Mouse (Mus musculus): ENCODE data around the gene Bmpr1b. TPM values are rescaled to one million over a fixed set of nuclear protein-coding genes. Genes with fewer than 3 reads are reported as not detected.

Gene Bmpr1b
- total RNA-seq, 1 experiment = 0.85 TPM

- H3K9me3 ChIP-seq (ENCODE audit: control insufficient read depth, insufficient read depth, low read depth, low read length) = no peaks in the 10 kb centered on the region
- no peaks in the 10 kb centered on the region for H3K36me3 ChIP-seq (ENCODE audit: control insufficient read depth, insufficient read depth, low read length, poor library complexity, severe bottlenecking)
- H3K4me3 ChIP-seq (ENCODE audit: insufficient read depth in 1 of 2, low read depth in 1 of 2, low read length in 2 of 2, poor library complexity in 1 of 2, severe bottlenecking in 1 of 2) = no peak overlapping the region
- TF ChIP-seq ZC3H11A (IDR thresholded peaks at IDR 0.05; ENCODE audit: borderline replicate concordance, low read depth, low read length) (no peak), MAFK (IDR thresholded peaks at IDR 0.05; ENCODE audit: insufficient read depth, low read depth, low read length) (no peak), CHD2 (IDR thresholded peaks at IDR 0.05; ENCODE audit: low read depth, low read length) (no peak), ZNF384 (IDR thresholded peaks at IDR 0.05; ENCODE audit: low read depth, low read length) (no peak)
- no peak overlapping the region for H3K9ac ChIP-seq (ENCODE audit: insufficient read depth, low read depth, low read length, poor library complexity, severe bottlenecking)
- no peaks in the 10 kb centered on the region for H3K4me1 ChIP-seq (ENCODE audit: control insufficient read depth in 2 of 2, insufficient read depth in 2 of 2, low read length in 2 of 2, poor library complexity in 1 of 2)
- no peak overlapping the region for H3K27ac ChIP-seq (ENCODE audit: insufficient read depth, low read depth, low read length, poor library complexity, severe bottlenecking)
- DNase-seq (ENCODE audit: low read depth, low spot score) = no peak
- in situ Hi-C loops (cut with MboI; ENCODE audit: low sequenced_read_pairs in 2 of 2, unreplicated experiment in 2 of 2) = no loop called here
Measured at GRCm38 (mm10) chr3:141914588-141914987, 254.6 kb downstream of the Bmpr1b start.

GRCm38 (mm10) chr3:141909136-141909535, 260.1 kb downstream of the Bmpr1b start:
- in situ Hi-C loops (cut with MboI; ENCODE audit: low sequenced_read_pairs in 2 of 2, unreplicated experiment in 2 of 2) = no loop called here
- Histone ChIP-seq H3K4me3 (ENCODE audit: insufficient read depth in 1 of 2, low read depth in 1 of 2, low read length in 2 of 2, poor library complexity in 1 of 2, severe bottlenecking in 1 of 2) (no peak overlapping the region), H3K27ac (ENCODE audit: insufficient read depth, low read depth, low read length, poor library complexity, severe bottlenecking) (no peak overlapping the region), H3K9me3 (ENCODE audit: control insufficient read depth, insufficient read depth, low read depth, low read length) (no peaks in the 10 kb centered on the region), H3K36me3 (ENCODE audit: control insufficient read depth, insufficient read depth, low read length, poor library complexity, severe bottlenecking) (no peaks in the 10 kb centered on the region), H3K4me1 (ENCODE audit: control insufficient read depth in 2 of 2, insufficient read depth in 2 of 2, low read length in 2 of 2, poor library complexity in 1 of 2) (no peaks in the 10 kb centered on the region), H3K9ac (ENCODE audit: insufficient read depth, low read depth, low read length, poor library complexity, severe bottlenecking) (no peak overlapping the region)
- no peak for TF ChIP-seq MAFK (IDR thresholded peaks at IDR 0.05; ENCODE audit: insufficient read depth, low read depth, low read length)
- TF ChIP-seq ZC3H11A (IDR thresholded peaks at IDR 0.05; ENCODE audit: borderline replicate concordance, low read depth, low read length) = no peak
- TF ChIP-seq CHD2 (IDR thresholded peaks at IDR 0.05; ENCODE audit: low read depth, low read length) = no peak
- no peak for TF ChIP-seq ZNF384 (IDR thresholded peaks at IDR 0.05; ENCODE audit: low read depth, low read length)
- TF ChIP-seq HCFC1 (IDR thresholded peaks at IDR 0.05; ENCODE audit: borderline replicate concordance, insufficient read depth, low read length) = no peak
- no peak for DNase-seq (ENCODE audit: low read depth, low spot score)

- H3K9me3 ChIP-seq (ENCODE audit: control insufficient read depth, insufficient read depth, low read depth, low read length) = no peaks in the 10 kb centered on the region
- no peak for DNase-seq (ENCODE audit: low read depth, low spot score)
- in situ Hi-C loops (cut with MboI; ENCODE audit: low sequenced_read_pairs in 2 of 2, unreplicated experiment in 2 of 2) = no loop called here
- no peaks in the 10 kb centered on the region for H3K36me3 ChIP-seq (ENCODE audit: control insufficient read depth, insufficient read depth, low read length, poor library complexity, severe bottlenecking)
- H3K9ac ChIP-seq (ENCODE audit: insufficient read depth, low read depth, low read length, poor library complexity, severe bottlenecking) = no peak overlapping the region
- no peak overlapping the region for H3K27ac ChIP-seq (ENCODE audit: insufficient read depth, low read depth, low read length, poor library complexity, severe bottlenecking)
- TF ChIP-seq MAFK (IDR thresholded peaks at IDR 0.05; ENCODE audit: insufficient read depth, low read depth, low read length) (no peak), ZNF384 (IDR thresholded peaks at IDR 0.05; ENCODE audit: low read depth, low read length) (no peak), ZC3H11A (IDR thresholded peaks at IDR 0.05; ENCODE audit: borderline replicate concordance, low read depth, low read length) (no peak), CHD2 (IDR thresholded peaks at IDR 0.05; ENCODE audit: low read depth, low read length) (no peak), HCFC1 (IDR thresholded peaks at IDR 0.05; ENCODE audit: borderline replicate concordance, insufficient read depth, low read length) (no peak)
- H3K4me1 ChIP-seq (ENCODE audit: control insufficient read depth in 2 of 2, insufficient read depth in 2 of 2, low read length in 2 of 2, poor library complexity in 1 of 2) = no peaks in the 10 kb centered on the region
- no peak overlapping the region for H3K4me3 ChIP-seq (ENCODE audit: insufficient read depth in 1 of 2, low read depth in 1 of 2, low read length in 2 of 2, poor library complexity in 1 of 2, severe bottlenecking in 1 of 2)
Measured at GRCm38 (mm10) chr3:141905903-141906623, 263.2 kb downstream of the Bmpr1b start.

- no peaks in the 10 kb centered on the region for H3K4me1 ChIP-seq (ENCODE audit: control insufficient read depth in 2 of 2, insufficient read depth in 2 of 2, low read length in 2 of 2, poor library complexity in 1 of 2)
- H3K4me3 ChIP-seq (ENCODE audit: insufficient read depth in 1 of 2, low read depth in 1 of 2, low read length in 2 of 2, poor library complexity in 1 of 2, severe bottlenecking in 1 of 2) = no peak overlapping the region
- DNase-seq (ENCODE audit: low read depth, low spot score) = peak; percentile 21
- H3K27ac ChIP-seq (ENCODE audit: insufficient read depth, low read depth, low read length, poor library complexity, severe bottlenecking) = no peak overlapping the region
- no peaks in the 10 kb centered on the region for H3K9me3 ChIP-seq (ENCODE audit: control insufficient read depth, insufficient read depth, low read depth, low read length)
- no peaks in the 10 kb centered on the region for H3K36me3 ChIP-seq (ENCODE audit: control insufficient read depth, insufficient read depth, low read length, poor library complexity, severe bottlenecking)
- TF ChIP-seq ZNF384 (IDR thresholded peaks at IDR 0.05; ENCODE audit: low read depth, low read length) (no peak), CHD2 (IDR thresholded peaks at IDR 0.05; ENCODE audit: low read depth, low read length) (no peak), ZC3H11A (IDR thresholded peaks at IDR 0.05; ENCODE audit: borderline replicate concordance, low read depth, low read length) (no peak), MAFK (IDR thresholded peaks at IDR 0.05; ENCODE audit: insufficient read depth, low read depth, low read length) (no peak), HCFC1 (IDR thresholded peaks at IDR 0.05; ENCODE audit: borderline replicate concordance, insufficient read depth, low read length) (no peak)
- H3K9ac ChIP-seq (ENCODE audit: insufficient read depth, low read depth, low read length, poor library complexity, severe bottlenecking) = no peak overlapping the region
- in situ Hi-C loops (cut with MboI; ENCODE audit: low sequenced_read_pairs in 2 of 2, unreplicated experiment in 2 of 2) = no loop called here
Measured at GRCm38 (mm10) chr3:141900361-141900760, 268.9 kb downstream of the Bmpr1b start.
